Mouse (Mus musculus) layer of hippocampus, adult 8-10 months (tissue): Measurements from ENCODE around the gene Nipsnap2. TPM values are rescaled to one million over a fixed set of nuclear protein-coding genes. Genes with fewer than 3 reads are reported as not detected.
"Not testable (repeated sequence)": the region's sequence is repeated elsewhere in the genome, so short reads cannot be mapped to it uniquely, and the experiment has no call there.

Experiments used
- DNase-seq, 2 experiments: peaks; one replicate each; pipeline ENCODE4 v3.0.0; 2022; ENCODE audit warnings: low spot score in 2 of 2
- total RNA-seq, 4 experiments: library from RNA; stranded (reverse); gene quantifications; 2 replicates each; pipeline ENCODE4 v1.2.4; 2022

Nipsnap2 gene
- total RNA-seq, 4 experiments from 2014 or later: 79.4 to 85.9 (median 82.6) TPM

DNA sequence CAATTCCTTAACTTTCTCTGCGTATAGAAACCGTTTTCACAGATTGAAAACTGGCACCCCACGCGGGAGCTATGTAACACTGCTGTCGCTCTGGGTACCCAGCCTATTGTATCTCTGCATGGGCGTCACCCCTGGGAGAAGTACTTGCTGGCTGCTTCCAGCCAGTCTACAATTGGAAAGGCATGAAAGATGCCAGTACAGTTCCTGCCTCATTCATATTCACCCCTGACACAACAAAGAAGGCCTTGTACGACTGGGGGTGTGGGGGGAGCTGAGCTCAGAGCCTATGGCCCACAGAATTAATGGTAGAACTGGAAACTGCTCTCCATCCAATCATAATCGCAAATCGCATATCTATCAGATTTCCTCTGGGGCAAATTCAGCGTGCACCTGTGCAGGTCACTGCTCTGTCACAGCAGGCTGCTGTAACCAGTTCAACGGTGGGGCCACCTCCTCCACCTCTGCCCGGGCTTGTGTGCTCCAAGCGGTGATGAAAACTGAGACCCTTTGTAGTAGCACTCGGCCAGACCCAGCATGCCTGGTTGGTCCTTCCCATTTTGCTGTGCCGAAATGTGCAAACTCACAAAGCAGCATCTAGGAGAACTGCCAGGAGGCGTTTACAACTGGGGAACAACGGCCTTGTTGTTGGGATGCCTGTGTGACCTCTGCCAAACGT, 37.1 kb downstream of the Nipsnap2 start:
- DNase-seq: peak; percentile 66 to 79

DNA sequence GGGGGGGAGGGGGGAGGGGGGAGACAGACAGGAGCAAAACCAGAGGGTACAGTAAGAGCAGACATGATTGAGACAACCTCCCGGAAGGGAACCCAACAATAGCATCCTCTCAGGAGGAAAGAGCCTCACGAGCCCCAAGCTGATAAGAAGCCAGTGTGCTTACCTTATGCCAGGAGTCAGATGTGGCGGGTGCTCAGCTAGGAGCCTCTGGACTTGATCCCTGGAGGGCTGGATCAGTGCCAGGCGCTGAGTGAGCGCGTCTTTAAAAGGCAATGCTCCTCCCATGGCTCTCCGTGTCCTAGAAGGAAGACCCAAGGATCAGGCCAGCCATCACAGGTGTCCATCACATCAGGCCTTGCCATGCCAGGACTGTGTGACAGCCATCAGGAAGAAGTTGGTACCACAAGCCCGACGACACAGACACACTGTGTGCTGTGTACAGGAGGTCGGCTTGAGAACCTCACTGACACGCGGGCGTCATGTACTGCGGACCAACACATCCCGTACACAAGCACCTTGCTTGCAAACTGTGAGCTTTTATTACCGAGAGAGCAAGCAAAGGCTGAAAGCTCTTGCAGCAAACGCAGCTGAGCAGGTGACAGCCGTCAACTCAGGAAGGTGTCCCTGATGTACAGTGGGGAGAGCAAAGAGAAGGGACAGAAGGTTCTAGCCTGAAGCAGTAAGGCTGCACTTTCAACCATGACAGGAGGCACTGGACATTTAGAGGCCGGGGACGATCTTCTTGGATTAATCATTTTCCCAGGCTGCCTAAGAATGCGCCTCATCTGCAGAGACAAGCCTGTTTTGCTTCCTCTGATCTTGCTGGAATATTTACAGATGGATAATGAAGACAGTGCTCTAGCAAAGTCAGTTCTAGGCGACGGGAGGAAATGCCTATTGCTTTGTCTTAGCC, 45.8 kb downstream of the Nipsnap2 start:
- no peak for DNase-seq

- DNase-seq: no peak
Observed at GRCm38 (mm10) chr5:129772433-129772832, 47.6 kb downstream of the Nipsnap2 start.

DNA sequence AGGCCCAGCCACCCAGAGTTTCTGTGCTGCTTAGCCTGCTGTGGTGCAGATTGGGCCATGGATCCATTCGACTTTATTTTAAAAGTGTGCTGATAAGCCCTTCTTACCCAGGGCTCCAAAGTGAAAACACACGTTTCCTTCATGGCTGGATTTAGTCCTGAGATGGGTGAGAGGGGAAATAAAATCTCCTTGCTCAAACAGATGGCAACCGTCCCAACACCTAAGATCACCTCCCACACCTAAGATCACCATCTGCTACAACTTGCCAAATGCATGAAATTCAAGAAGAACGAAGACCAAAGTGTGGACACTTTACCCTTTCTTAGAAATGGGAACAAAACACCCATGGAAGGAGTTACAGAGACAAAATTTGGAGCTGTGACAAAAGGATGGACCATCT, 48.5 kb downstream of the Nipsnap2 start:
- not testable (repeated sequence) for DNase-seq

- no peak for DNase-seq
Observed at GRCm38 (mm10) chr5:129774661-129775060, 49.8 kb downstream of the Nipsnap2 start.

GRCm38 (mm10) chr5:129778348-129778995, 53.6 kb downstream of the Nipsnap2 start:
- no peak for DNase-seq

GRCm38 (mm10) chr5:129778996-129779716, 54.3 kb downstream of the Nipsnap2 start:
- peak; percentile 59 to 79 for DNase-seq

- DNase-seq: no peak
Observed at GRCm38 (mm10) chr5:129780131-129780530, 55.3 kb downstream of the Nipsnap2 start.

DNA sequence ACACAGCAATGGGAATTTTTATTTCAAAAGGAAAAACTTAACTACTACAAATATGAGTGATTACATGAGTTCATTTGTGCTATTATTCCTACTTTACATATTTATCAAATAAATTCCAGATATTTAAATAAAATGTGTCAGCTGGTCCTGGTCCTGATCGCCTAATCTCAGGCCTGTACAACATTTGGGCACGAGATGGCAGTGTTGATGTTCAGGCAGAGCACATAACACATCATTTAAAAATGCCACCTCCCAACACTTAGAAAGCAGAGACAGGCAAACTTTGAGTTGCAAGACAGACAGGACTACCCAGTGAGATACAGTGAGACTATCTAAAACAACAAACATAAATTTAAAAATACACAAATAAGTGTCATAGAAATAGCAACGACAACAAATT, 57.3 kb downstream of the Nipsnap2 start:
- no peak for DNase-seq

GRCm38 (mm10) chr5:129785235-129785870, 60.5 kb downstream of the Nipsnap2 start:
- no peak for DNase-seq

DNA sequence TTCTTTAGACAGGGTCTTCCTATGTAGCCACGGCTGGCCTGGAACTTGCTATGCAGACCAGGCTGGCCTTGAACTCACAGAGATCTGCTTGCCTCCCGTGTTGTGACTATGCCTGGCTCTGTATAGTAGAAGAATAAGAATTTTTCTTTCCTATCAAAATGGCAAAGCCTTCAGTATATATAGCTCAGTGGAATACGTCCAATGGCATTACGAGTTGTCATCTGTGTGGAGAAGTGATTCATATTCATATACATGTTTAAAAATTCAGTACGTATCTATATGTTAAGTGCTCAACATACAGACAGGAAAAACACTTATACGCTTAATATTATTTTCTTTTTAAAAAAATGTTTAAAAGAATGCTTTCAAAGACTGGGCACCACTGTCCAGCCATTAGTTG, 61.3 kb downstream of the Nipsnap2 start:
- no peak for DNase-seq

DNA sequence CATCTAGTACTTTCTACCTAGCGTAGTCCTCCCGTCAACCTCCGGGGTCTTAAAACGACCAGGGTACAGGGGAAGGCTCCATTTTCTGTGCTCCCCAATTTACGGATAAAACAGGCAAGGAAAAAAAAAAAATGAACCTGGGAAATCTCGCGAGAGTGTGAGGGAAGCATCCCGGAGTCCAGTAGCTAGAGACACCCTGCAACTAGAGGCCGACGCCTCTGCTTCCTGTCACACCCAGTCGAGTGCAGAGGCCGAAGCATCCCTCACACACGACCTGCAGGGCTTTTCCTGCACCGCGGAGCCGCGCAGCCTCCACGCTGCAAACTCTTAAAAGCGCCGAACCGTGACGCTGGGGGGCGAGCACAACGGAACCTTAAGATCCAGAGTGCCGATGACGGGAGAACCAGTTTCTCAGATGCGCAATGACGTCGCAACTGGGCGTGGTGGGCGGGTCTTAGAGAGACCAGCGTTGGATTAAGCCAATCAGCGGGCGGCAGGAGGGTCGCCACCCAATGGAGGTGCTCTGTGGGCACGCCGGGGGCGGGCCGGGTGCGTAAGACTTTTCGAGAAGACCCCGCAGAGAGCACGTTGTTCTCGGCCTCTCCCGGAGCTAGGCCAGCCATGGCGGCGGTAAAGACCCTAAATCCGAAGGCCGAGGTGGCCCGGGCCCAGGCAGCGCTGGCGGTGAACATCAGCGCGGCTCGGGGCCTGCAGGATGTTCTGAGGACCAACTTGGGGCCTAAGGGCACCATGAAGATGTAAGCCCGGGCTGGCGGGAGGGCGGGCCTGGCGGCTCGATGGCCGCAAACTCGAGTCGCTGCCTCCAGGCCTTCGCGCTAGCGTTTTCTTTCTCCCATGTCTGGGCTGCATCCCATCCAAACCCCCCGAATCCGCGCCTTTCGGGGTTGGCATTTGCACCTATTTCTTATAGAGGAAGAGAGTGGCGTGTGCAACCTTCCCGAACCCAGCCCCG, 62.2 kb downstream of the Nipsnap2 start, which contains the start of gene Psph:
Psph (minus strand) TSS at position 632 of the 973 bp plus-strand sequence.
- peak; percentile 97 to 98 for DNase-seq

GRCm38 (mm10) chr5:129787818-129788593, 63.1 kb downstream of the Nipsnap2 start:
- no peak for DNase-seq

- not testable (repeated sequence) for DNase-seq
Observed at GRCm38 (mm10) chr5:129790591-129790990, 65.7 kb downstream of the Nipsnap2 start.

Other genes starting within 250 kb of the Nipsnap2 start
- 100 to 1,000 TPM; 110 to 152 (median 139) TPM for gene Sfswap, start 223.8 kb upstream of the Nipsnap2 start, total RNA-seq
- 100 to 1,000 TPM; 103 to 128 (median 115) TPM for gene Mmp17, start 140.9 kb upstream of the Nipsnap2 start, total RNA-seq
- 1 to 10 TPM; 6.3 to 8.3 (median 7.0) TPM for gene Zfp11, start 55.0 kb upstream of the Nipsnap2 start, total RNA-seq
- gene Sept14, start 16.6 kb upstream of the Nipsnap2 start, total RNA-seq: not detected
- gene Mrps17, start 9.6 kb upstream of the Nipsnap2 start, total RNA-seq: 10 to 100 TPM; 72.9 to 92.8 (median 78.4) TPM
- 10 to 100 TPM; 23.0 to 31.3 (median 28.6) TPM for gene Psph, start 62.4 kb downstream of the Nipsnap2 start, total RNA-seq
- 10 to 100 TPM; 20.2 to 26.5 (median 22.7) TPM for gene Sumf2, start 121.9 kb downstream of the Nipsnap2 start, total RNA-seq
- 100 to 1,000 TPM; 410 to 438 (median 418) TPM for gene Chchd2, start 162.4 kb downstream of the Nipsnap2 start, total RNA-seq
- gene Zbed5, start 170.7 kb downstream of the Nipsnap2 start, total RNA-seq: 1 to 10 TPM; 7.0 to 7.7 (median 7.2) TPM
- 10 to 100 TPM; 24.4 to 26.8 (median 25.6) TPM for gene Phkg1, start 173.5 kb downstream of the Nipsnap2 start, total RNA-seq
- 1 to 10 TPM; 1.8 to 8.3 (median 2.2) TPM for gene Nupr1l, start 183.5 kb downstream of the Nipsnap2 start, total RNA-seq
- gene Vkorc1l1, start 216.9 kb downstream of the Nipsnap2 start, total RNA-seq: 10 to 100 TPM; 43.6 to 50.2 (median 45.9) TPM